Mouse (Mus musculus) lung, postnatal 4 days (tissue): ENCODE measurements around the gene Deup1.
"Not testable (repeated sequence)": the region's sequence is repeated elsewhere in the genome, so short reads cannot be mapped to it uniquely, and the experiment has no call there.

ENCODE experiments used
- DNase-seq, 2 experiments: peaks; one replicate each; pipeline ENCODE4 v3.0.0; 2021

Gene Deup1

DNA sequence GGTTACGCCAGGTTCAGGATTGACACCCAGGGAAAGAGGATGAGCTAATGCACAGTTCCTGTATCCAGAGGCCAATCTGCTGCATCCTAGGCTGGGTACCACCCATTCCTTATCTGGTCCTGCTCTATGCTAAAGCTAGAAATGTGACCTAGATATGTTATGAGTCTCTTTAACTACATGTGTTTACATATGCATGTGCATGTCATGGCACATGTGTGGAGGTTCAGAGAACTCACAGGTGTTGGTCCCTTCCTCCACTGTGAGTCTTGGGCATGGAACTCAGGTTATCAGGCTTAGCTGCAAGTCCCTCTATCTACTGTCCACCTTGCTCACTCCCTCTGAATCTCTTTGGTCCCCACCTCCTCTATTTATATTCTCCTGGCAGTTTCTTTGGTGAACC is 41.8 kb downstream of the Deup1 start:
- no peak for DNase-seq

GRCm38 (mm10) chr9:15584209-15584608 is 43.5 kb downstream of the Deup1 start:
- DNase-seq, result no peak

DNA sequence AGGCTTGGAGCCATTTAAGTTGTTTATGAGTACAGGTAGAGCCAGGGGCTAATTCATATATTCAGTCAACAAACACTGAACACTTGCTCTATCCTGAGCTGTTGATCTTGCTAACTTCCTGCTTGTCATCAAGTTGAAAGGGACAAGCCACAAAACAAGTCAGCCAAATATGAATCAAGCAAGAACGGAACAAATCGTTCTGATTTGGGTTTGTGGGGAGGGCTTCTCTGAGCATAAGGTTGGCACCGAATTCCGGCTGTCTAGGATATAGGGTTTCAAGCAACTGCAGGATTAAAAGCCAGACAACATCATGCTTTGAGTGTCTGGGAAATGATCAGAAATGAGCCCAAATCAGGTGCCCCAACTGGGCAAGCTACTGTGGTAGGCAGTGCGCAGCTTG is 45.7 kb downstream of the Deup1 start:
- no peak for DNase-seq

DNA sequence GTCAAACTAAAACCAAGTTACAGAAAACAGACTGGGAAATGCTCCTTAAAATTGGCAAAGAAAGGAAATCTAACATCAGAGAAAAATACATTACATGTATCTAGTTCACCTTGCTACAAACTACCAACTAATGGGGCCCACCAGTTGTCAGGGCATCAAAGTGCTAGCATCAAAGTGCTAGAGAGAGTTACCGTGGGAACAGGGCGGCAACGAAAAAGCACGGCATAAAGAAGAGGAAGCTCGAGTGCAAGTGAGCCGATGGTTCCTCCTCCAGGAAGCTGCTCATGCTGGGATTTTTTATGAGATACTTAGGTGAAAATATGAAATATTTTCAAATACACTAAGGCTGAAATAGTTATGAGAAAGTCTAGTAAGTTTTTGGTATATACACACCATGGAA is 47.6 kb downstream of the Deup1 start:
- DNase-seq, result no peak

- DNase-seq, result no peak
Measured at GRCm38 (mm10) chr9:15578946-15579345, 48.8 kb downstream of the Deup1 start.

GRCm38 (mm10) chr9:15578427-15578826 is 49.3 kb downstream of the Deup1 start:
- DNase-seq, result no peak

- DNase-seq, result no peak
Measured at GRCm38 (mm10) chr9:15574750-15575454, 52.8 kb downstream of the Deup1 start.

DNA sequence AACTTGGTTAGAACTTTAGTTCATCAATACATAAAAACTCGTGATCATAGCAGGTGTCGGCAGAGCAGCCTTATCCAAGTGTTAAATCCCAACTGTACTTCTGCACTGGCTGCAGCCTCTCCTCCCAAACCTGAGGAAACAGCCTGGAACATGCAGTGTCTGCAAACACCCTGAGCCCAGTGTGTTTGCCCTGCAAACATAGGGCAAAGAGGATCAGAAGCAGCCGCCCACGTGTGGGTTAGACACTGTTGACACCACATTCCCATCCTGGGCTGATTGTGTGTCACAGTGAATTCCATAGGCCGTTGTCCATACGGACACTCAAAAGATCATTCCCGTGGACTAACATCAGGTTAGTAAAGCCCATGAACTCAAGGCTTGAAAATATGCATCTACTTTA is 65.4 kb downstream of the Deup1 start:
- DNase-seq, result no peak

GRCm38 (mm10) chr9:15560451-15560850 is 67.3 kb downstream of the Deup1 start:
- no peak for DNase-seq

DNA sequence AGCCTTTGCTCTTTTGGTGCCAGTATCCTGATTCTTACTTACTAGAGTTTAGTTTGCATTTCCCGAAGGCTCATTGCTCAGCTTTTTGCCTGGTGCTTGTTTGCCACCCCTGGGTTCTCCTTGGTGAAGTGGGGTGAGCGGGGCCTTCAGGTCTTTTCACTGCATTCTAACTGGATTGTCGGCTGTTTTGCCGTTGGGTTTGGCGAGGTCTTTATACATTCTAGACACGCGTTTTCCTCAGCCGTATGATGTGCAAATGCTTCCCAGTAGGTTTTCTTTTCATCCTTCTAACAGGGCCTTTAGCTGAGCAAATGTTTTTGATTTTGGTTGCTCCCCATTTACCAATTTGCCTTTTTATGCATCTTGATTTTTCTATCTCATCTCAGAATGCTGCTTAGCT is 74.4 kb downstream of the Deup1 start:
- DNase-seq, result no peak

DNA sequence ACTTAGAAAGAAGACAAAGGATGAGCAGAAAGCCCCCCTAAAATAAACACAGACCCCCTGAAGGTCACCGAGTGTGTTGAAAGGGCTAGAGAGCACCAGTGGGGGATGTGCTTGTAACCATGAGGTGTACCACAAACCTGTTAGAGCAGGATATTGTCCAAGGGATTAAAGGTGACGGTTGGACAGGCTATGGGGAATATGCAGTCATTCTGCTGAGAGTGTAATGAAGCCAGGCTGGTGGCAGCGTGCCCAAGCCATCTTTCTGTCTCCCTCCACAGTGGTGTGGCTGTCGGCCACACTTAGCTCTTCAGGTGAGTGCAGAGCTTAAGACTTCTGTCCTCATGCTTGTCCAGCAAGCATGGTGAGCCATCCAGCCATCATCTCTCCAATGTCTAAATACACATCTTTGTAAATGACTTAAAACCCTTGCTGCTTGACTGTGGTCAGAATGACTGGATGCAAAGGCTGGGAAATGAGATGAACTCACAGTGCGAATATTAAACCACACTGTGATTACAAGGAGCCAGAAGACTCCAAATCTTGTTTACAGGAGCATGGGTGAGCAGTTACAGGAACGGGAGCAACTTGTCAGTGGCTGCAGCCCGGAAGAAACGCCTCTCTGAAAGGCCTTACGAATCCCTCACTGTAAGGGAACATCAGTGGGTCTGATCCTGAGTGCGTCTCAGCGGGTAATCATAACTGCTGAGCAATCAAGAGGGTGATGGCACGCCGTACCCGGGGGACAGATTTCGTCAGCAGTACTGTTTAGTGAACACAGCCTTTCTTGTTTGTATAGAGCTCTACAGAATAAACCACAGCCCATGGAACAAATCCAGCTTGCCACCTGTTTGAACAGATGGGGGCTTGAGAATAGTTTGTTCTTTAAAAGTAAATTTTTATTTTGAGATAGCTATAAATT is 75.5 kb downstream of the Deup1 start:
- DNase-seq, result no peak

GRCm38 (mm10) chr9:15551073-15551472 is 76.7 kb downstream of the Deup1 start:
- not testable (repeated sequence) for DNase-seq

- no peak for DNase-seq
Measured at GRCm38 (mm10) chr9:15550461-15550961, 77.2 kb downstream of the Deup1 start.

GRCm38 (mm10) chr9:15541735-15542354 is 85.9 kb downstream of the Deup1 start:
- no peak for DNase-seq

DNA sequence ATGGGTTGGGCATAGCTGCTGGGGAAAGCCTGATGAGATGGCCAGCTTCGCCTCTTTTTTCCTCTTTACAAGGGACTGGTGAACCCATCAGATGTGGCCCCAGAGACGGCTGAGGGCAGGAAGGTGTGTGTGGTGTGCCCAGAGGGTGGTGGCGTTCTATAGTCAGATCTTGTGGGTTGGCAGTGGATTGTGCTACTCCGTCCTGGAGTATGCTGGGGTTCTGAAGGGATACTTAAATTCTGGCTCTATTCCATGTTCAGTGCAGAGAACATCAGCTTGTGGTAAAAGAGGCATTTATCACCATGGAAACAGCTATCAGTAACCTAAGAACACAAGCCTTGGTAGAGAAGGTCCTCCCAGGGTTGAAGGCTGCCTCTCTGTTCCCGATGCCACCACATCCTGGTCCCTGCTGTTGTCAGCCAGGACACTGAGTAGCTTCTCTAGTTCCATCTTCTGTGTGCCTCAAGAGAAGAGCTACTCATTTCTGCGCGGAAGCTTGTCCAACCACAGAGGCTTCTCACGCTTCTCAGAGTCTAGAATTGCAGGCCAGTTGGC is 88.7 kb downstream of the Deup1 start:
- no peak for DNase-seq

DNA sequence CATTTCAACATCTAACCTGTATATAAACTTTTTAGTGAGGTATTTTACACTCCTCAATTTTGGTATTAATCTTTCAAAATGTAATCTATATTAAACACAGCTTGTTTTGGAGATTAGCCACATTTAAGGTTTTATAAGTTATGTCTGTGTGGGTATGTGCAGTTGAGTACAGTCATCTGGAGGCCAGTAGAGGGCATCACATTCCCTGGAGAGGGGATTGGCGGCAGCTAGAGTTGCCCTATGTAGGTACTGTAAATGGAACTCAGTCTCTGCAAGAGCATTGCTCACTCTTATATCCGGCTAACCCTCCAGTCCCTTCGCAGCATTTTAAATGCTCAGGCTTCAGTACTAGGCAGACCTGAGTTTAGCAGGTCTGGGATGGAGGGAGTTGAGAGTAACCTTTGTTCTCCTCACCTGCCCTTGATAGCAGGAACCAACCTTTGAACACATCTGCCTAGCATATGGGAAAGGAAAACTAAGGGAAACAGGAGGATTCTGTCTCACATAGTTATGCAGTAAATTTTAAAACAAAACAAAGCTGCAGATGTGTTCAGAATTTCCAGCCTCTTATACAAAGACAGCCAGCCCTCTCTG is 90.2 kb downstream of the Deup1 start:
- DNase-seq, result no peak

DNA sequence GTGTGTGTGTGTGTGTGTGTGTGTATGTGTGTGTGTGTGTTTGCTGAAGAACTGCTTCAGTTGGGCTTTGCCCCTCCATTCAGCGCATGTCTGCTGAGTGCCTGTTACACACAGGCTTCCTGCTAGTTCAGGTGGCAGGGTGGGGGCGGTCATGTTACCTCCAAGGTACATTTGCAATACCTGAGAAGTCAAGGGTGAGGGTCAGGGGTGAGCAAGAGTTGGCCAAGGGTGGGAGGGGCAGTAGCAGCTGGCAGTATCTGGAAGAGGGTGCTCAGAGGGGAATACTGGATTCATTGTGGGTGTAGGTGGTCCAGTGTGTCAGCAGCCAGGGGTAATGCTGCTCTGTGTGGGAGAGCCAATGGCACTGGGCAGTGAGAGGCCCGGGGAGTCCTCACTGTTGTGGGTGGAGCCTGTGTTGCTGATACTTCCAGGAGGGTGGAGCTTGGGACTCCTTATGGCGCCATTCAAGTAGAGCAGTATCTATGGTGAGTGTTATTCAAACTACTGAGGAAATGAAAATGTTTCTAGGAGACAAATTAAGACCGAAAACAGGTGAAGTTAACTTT is 90.8 kb downstream of the Deup1 start:
- DNase-seq, result no peak

- peak; percentile 23 to 54 for DNase-seq
Measured at GRCm38 (mm10) chr9:15535418-15535817, 92.3 kb downstream of the Deup1 start.

DNA sequence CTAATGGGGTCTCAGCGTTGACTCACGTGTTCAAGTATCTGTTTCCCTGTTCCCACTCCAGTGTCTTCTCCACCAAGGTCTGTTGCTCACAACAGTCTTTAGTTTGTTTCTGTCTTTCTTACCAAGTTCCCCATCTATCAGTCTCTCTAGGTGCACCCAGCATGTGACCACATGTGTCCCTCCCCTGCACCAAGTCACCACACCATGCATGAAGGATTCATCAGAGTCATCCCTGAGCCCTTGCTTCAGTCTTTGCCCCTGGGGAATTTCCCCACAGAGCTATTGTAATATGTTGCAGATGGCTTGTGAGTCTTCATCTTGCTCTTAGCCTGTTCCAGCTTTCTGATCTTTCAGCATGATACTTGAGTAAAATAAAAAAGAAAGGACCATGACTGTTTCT is 93.6 kb downstream of the Deup1 start:
- DNase-seq, result no peak

GRCm38 (mm10) chr9:15533336-15534070 is 94.2 kb downstream of the Deup1 start:
- DNase-seq, result no peak

GRCm38 (mm10) chr9:15531204-15531603 is 96.5 kb downstream of the Deup1 start:
- no peak for DNase-seq

- DNase-seq, result no peak
Measured at GRCm38 (mm10) chr9:15529965-15530320, 97.8 kb downstream of the Deup1 start.
